Mouse (Mus musculus) heart, postnatal 14 days (tissue): ENCODE data around the gene Ssbp3. TPM values are rescaled to one million over a fixed set of nuclear protein-coding genes. Genes with fewer than 3 reads are reported as not detected.

Experiments
- DNase-seq, 2 experiments: peaks; one replicate each; pipeline ENCODE4 v3.0.0; 2021 to 2022
- intact Hi-C: fragments of 180-260 bp; cut with DNase I; formaldehyde crosslinking; loops from one replicate; pipeline ENCODE4 v1.15.1; 2025
- total RNA-seq, 2 experiments: library from RNA; stranded (reverse); gene quantifications; 2 replicates each; pipeline ENCODE4 v1.2.3; 2021

The Ssbp3 gene
- total RNA-seq, 2 experiments from 2014 or later: 42.5 to 46.9 TPM

DNA sequence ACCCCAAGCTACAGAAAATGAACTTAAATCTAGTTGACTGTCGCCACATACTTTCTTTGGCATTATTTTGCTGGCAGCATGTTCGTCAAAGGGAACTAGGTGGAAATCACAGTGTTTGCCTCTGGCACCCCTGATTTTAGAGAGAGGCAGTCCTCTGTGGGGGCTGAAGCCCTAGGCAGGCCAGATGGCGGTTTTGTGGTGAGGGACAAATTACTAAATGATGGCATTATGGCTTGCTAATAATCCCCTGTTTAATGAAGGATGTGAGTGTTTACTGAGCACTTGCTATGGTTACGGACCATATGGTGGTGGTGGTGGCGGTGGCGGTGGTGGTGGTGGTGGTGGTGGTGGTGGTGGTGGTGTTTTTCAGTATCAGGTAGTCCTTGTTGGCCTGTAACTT is 16.5 kb downstream of the Ssbp3 start:
- no peak for DNase-seq
- intact Hi-C loops: no loop called here

DNA sequence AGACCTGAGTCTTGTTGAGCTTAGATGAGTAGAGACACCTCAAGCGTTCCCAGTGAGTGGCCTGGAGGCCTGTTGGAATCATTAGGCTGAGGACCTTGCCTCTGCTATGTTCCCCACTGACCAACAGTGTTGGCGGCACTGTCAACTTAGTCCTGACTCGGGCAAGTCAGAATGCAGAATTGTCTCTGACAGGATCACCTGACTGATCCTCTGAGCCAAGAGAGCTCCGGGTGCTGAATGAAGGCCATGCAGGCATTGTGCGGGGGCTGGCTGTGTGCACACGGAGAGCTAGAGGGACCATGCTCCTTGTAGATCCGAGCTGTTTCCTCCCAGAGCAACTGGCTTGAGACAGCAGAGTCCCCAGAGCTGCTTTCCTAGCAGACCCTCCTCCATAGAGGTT is 18.5 kb downstream of the Ssbp3 start:
- intact Hi-C loops: no loop called here

DNA sequence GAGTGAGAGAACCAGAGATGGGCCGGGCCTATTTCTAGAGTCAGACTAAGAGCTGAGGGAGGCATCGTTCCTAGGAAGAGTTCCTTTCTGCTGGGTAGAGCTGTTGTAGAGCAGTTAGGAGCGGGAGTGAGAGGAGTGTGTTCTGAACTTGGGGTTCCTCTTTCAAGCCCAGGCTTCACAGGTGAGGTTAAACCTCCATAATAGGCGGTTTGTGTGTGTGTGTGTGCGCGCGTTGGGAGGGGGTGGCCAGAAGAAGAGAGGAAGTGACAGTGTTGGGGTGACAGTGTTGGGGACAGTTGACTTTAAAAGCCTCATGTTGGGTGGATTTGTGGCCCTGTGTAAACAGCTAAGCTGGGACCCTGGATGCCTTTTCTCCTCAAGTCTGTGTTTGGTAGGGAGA is 22.1 kb downstream of the Ssbp3 start:
- DNase-seq: no peak
- intact Hi-C loops: no loop called here

More for the DNA sequence above, 18.5 kb downstream of the Ssbp3 start:
- DNase-seq: no peak

DNA sequence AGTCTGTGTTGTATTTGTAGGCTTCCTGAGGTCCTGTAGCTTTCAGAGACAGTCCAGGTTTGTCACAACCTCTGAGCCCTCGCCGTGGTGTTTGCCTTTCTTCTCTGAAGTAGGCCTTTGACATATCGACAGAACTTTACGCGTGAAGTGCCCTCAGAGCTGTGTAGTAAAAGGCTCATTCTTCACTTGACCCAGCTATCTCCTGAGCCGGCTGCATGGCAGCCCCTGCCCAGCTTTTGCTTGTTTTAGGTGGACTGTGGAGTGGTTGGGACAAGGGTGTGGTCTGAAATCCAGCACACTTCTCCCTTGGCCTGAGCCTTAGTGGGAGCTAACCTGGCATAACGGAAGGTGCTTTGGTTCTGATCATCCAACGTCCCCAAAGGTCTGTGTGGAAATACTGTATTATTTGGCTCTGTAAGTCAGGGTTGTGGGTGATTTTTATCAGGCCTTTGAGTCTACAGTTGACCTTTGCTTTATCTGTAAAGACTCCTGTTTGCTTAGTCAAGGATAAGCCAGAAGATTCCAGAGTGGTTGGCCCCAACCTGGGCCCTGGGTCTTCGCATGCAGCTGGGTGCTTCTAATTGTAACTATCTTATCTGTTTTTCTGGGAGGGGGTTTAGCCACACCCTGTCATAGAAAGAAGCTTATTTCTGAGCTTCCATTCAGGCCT is 23.4 kb downstream of the Ssbp3 start:
- intact Hi-C loops: no loop called here
- DNase-seq: no peak

DNA sequence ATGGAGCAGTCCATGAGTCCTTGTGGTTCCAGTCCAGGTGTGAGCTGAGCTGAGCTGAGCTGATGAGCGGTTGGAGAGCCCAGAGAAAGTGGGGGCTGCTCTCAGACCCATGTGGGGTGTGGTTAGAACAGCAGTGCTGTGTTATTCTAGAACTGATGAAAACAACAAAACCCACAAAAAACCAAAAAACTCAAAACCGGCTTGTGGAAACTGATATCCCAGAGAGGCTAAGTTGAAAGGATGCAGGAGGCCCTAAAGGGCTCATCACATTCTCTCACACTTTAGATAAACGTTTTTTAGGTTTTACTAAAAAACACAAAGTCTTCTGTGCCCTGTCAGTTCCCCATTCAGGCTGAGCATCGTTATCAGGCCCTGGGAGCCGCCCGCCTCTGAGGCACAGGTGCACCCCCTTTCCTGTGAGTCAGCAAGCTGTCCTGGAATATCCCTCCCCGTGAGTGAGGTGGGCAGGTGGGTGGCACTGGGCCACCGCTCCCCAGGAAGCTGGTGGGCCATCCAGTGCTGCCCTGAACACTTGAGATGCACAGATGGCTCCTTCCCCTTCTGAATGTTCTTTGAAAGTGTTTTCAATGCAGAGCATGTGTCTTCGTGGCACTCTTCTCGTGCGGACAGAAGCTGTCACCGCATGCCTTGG is 24.6 kb downstream of the Ssbp3 start:
- intact Hi-C loops: no loop called here
- DNase-seq: no peak

DNA sequence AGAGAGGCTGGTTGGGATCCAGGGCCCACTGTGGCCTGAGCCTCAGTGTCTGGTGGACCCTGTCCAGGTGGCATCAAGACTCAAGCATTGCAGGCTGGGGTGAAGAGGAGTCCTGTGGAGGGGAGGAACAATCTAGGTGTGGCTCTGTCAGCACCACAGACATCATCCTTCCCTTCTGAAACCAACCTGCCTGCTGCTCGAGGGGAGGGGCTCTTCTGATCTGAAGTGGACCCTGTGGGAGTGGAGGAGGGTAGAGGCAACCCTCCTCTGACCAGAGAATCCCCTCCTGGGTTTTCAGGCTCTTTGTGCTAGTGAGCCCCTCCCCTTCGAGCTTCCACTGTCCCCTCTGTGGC is 25.1 kb downstream of the Ssbp3 start:
- intact Hi-C loops: no loop called here
- DNase-seq: no peak

DNA sequence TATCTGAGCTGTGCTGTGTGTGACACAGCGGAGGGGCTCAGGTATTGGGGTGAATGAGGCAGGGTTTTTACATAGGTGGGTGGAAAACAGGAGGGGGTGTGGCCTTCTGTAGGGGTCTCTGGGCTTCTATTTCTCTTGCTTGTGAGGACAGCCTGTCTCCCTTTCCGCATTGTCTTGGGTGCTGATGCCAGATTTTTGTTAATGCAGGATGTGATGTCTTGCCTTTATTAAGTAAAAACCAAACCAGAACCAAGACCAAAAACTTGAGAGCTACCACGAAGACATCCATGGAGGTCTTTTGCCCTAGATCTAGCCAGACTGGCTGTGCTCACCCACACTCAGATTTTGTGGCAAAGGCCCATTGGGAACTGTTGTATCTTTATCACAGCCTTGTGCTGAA is 25.5 kb downstream of the Ssbp3 start:
- intact Hi-C loops: no loop called here
- no peak for DNase-seq

DNA sequence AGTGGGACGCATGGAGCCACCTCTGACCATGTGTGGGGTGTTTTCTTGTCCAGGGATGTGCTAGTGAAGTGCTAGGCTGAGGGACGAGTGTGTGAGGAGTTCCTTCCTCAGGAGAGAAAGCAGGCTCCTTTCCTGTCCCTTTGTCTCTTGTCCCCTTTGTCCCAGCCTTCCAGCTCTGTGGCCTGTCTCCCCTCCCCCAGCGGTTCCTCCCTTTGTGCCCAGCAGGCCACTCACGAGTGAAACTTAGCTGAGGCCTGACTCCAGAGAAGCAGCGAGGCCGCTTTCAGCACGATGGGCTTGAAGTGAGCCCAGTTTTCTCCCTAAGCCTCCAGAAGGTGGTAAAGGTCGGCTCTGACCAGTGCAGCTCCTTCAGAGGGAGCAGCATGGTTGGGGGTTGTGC is 26.2 kb downstream of the Ssbp3 start:
- DNase-seq: peak; percentile 30 to 46
- intact Hi-C loops: no loop called here

DNA sequence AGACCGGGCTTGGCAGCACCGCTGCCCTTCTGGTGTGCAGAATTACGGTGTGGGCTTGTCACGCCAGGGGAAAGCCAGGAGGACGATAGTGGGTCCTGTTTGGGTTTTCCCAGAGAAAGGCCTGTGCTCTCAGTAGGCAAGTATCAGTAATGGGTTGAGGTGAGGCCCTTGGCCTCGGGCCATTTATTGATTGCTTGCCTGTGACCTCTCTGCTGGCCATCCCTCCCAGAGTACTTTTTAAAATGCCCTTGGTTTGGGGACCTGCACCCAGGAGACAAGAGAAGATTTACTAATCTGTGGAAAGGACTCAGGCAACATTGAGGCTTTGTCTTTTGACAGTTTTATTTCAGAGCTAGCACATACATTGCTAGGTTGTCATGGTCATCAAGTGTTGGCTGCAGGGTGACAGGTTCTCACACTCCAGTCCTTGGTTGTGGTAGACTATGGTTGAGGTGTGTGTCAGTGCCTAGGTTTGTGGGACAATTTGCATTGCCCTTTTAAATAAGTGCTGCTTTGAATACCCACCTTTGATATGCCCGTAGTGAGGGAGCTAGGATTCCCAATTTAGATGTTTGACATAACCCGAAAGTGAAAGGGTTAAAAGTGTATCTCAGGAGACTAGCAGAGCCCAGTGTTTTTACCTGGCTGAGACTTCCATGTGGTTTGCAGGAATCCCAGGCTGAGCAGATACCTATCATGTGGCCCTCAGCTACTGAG is 28.2 kb downstream of the Ssbp3 start:
- intact Hi-C loops: no loop called here
- no peak for DNase-seq

DNA sequence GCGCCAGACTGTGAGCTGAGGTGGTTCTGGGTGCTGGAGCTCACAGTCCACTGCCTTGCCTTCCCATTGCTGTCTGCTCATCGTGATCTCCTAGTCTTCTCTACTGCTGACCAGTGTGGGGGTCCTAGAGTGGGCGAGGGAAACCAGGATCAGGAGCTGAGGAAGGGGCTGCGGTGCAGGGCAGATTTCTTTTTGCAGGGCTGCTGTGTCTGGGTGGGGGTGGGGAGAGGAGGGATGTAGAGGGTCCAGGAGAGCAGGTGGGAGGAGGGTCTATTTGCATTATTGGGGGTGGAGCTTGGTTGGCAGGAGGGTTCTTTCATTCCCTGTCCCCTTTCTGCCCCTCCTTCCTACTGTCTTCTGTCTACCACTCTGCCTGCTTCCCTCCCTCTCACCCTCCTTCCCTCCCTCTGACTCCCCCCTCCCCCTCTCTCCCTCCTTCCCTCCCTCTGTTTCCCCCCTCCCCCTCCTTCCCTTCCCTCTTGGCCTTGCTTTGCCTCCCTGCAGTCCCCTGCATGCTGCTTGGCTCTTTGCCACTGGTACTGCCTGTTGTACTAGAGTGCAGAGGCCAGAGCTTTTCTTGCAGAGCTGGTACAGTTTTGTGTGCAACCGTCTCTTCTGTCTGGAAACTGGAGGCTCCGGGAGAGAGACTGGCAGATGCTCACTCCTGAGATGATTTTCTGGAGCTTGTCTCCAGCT is 28.9 kb downstream of the Ssbp3 start:
- intact Hi-C loops: no loop called here
- peak; percentile 39 to 63 for DNase-seq

DNA sequence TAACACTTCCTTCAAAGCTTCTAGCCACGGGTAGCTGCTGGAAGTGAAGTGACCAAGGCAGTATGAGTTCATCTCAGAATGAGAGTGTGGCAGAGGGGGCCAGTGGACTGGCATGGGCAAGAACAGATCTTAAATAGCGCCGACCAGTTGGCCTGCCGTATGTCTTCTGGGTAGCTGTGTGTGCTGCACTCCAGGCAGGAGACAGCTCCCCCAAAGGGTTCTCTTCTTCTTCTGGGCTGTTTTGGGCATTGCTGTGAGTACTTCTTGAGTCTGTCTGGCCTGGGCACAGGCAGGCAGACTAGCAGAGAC is 29.4 kb downstream of the Ssbp3 start:
- DNase-seq: no peak
- intact Hi-C loops: no loop called here

DNA sequence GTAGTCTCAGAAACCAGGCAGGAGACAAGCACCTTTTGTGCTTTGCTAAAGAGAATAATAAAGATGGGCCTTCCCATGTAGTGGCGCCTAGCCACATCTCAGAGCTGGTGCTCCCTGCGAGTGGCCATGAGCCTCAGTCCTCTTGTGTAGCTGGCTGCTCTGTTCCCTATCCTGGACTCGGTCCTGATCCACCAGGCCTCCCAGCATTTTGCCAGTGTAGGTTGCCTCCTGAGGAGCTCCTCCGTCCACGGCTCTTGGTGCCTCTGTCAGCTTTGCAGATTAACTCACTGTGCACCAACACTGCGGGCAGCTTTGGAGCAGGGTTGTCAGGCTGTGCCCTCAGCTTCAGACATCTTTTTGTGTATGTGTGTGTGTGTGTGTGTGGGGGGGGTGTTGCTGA is 30.4 kb downstream of the Ssbp3 start:
- intact Hi-C loops: no loop called here

DNA sequence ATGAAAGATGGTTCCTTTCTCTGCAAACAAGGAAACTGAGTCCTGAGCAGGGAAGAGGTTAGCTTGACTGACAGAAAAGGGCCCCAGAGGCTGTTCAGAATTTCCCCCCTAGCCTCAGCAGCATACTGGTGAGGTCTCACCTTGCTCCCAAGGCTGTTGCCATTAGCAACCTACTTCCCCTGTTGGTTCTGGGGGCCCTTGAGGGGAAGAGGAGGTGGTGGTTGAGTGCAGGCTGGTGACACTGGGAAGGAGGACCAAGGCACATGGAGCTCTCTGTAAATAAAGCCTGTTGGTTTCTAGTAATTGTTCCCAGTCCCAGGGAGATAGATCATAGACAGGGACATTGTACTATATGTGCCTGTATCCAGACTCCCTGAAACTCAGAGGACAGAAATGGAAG is 31.0 kb downstream of the Ssbp3 start:
- intact Hi-C loops: no loop called here
- no peak for DNase-seq

More for the DNA sequence above, 30.4 kb downstream of the Ssbp3 start:
- no peak for DNase-seq

DNA sequence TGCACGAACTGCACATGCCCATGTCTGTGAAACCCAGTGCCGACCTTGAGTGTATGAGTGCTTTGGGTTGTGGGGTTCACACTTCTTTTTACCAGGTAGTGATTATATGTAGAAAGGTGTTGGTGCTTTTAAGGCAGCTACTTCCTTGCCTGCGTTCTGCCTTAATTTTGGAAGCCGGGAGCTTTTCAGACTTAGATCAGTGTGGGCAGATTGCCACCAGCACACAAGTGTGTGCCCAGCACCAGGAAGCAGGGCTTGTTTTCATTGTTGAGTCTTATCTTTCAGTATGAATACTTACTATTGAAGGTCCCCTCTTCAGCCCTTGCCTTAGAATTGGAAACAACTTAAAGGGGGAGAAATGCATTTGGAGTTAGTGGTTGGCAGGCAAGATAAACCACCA is 32.0 kb downstream of the Ssbp3 start:
- intact Hi-C loops: no loop called here

DNA sequence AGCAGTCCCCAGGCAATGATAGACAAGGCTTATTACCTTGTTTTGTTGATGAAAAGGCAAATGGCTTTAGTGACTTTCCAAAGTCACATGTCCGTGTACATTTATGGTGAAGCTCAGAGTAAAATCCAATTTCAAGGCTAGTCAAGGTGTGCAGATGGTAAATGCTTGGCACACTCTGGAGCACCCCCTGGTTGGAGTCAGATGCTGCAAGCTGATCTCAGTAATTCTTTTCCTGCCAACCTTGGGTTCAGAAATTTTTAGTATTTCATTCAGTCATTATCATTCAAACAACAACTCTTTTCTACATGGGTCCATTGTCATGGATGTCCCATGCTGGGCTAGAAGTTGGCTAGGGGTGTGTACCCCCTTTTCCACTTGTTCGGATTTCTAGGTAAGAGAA is 33.1 kb downstream of the Ssbp3 start:
- intact Hi-C loops: no loop called here
- no peak for DNase-seq

More for the DNA sequence above, 32.0 kb downstream of the Ssbp3 start:
- no peak for DNase-seq

DNA sequence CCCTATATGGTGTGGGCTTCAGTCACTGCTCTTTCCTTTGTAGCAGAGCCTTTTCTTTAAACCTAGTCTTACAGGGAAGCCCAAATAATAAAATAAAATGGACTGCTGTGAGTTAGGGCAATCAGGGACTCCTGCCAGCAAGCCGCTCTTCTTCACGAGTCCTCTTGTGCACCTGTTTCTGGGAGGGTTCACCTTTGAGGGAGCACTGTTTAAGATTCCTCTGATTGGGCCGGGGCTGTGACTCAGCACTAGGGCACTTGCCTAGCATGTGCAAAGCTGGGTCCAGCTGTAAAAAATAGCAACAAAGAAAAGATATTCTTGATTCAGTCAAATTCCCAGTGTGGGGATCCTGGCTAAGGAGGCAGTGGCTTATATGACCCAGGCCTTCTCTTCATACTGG is 34.4 kb downstream of the Ssbp3 start:
- intact Hi-C loops: no loop called here
- no peak for DNase-seq

DNA sequence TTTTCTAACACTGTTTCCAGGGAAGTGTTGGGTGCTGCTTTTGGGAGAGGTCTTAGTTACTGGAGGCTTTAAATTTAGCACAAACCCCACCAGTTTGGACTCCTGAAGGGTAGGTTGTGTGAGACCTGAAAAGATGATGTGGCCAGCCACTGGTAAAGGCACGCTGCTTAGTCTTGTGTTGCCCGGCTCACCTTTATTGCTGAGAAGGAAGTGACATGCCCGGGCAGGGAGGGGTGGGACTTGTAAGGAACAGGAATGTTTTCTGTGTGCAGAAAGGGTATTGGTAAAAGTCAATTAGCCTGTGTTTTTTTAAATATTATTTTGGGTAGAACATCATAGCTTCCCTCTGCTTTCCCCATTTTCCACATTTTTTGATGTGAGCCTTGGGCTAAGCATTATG is 37.2 kb downstream of the Ssbp3 start:
- intact Hi-C loops: no loop called here

DNA sequence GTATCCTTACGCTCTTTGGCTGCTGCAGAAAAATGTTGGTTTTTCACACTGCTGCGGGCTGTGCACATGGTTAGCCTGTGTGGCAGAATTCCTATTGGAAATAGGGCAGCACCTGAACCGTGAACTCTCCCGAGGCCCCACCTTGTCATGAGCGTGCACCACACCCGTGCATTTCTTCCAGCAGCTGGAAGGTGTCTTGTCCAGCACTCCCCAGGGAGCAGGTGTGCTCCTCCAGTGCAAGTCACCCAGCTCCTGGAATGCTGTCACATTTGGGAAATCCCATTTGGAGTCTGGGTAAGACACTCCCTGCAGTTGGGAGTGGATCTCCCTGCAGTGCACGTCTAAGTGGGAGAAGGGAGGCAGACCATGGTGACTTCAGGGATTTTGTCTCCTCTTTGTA is 38.0 kb downstream of the Ssbp3 start:
- intact Hi-C loops: no loop called here
- DNase-seq: no peak

More for the DNA sequence above, 37.2 kb downstream of the Ssbp3 start:
- DNase-seq: no peak

DNA sequence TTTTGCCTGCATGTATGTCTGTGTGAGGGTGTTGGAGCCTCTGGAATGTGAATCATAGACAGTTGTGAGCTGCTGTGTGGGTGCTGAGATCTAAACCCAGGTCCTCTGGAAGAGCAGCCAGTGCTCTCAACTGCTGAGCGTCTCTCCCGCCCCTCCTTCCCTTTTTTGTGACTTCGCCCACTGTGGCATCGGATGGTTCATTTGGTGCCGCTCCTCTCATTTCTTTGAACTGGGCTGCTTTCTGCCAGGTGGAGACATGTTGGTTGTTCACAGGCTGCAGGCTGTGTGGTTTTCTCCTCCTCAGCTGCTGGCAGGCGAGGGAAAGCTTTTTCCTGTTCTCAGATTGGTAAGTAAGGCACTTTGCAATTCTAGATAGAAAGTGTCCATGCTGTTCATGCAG is 38.7 kb downstream of the Ssbp3 start:
- intact Hi-C loops: no loop called here
- no peak for DNase-seq

DNA sequence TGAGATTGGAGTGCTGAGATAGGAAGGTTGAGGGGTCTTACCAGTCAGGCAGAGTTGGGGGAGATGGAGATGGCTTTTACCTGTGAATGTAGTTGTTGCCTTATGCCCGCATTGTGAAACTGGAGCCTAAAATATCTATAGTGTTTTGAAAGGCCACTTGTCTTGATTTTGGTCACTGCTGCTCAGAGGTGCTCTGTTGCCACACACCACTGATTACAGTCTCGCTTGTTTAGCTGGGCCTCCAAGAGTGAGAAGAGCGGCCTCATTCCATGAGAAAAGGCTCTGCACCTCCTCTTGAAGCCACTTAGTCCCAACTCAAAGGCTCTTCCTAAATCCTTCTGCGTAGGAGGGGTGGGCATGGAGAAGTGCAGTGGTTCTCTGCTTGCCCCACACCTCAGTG is 40.3 kb downstream of the Ssbp3 start:
- intact Hi-C loops: loop anchor here (5.0 kb wide), 1 partner anchor 38 kb away; the partner anchor contains the start of gene Ssbp3
- DNase-seq: no peak

DNA sequence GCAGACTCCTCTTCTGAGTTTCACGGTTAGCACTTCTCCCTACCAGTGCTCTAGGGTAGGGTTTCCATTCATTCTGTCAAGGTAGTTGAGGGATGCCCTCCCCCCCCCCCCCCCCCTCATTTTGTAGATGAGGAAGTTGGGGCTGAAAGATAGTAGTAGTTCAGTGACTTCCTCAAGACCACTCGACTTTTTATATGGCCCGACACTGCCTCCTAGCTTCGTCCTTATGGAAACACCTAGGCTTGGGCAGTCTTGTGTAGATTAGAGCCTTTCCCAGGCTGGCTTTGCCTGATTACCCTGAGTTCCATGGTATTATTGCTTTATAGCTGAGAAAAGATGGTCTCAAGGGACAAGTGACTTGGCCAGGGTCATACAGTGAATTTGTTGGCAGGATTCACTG is 41.0 kb downstream of the Ssbp3 start:
- intact Hi-C loops: loop anchor here (5.0 kb wide), 1 partner anchor 39 kb away; the partner anchor contains the start of gene Ssbp3
- no peak for DNase-seq
